Mouse (Mus musculus) neural tube, embryonic 14.5 days (tissue): ENCODE measurements at regions not wholly inside any gene's neighbourhood (a gene's known extent, or its start where the extent isn't known, plus 50 kb on each side); places are given as distances from the start of the nearest gene placed in this dataset.

Source experiments
- ATAC-seq: fragments of 200-750 bp; cut with Nextera tagmentation; 2 replicates; pipeline ENCODE4 v1.8.0; 2017; ENCODE audit warnings: low read depth, mild to moderate bottlenecking, moderate TSS enrichment, moderate library complexity
- H3K27ac ChIP-seq: fragments of 300-500 bp; sonication (generic); 2 replicates; pipeline ENCODE4 v1.5.1; 2014; ENCODE audit warnings: low read depth, mild to moderate bottlenecking, control low read depth, low read length, moderate library complexity, mixed read lengths
- H3K27me3 ChIP-seq: fragments of 300-500 bp; sonication (generic); 2 replicates; pipeline ENCODE4 v1.6.1; 2014; ENCODE audit warnings: low read length; ENCODE audit not compliant: control insufficient read depth, insufficient read depth
- H3K36me3 ChIP-seq: fragments of 300-500 bp; sonication (generic); 2 replicates; pipeline ENCODE4 v1.6.1; 2014; ENCODE audit warnings: low read length, mixed read lengths; ENCODE audit not compliant: control insufficient read depth, insufficient read depth
- H3K4me1 ChIP-seq: fragments of 300-500 bp; sonication (generic); 2 replicates; pipeline ENCODE4 v1.6.1; 2014; ENCODE audit warnings: low read length; ENCODE audit not compliant: control insufficient read depth, insufficient read depth
- H3K4me2 ChIP-seq: fragments of 300-500 bp; sonication (generic); 2 replicates; pipeline ENCODE4 v1.6.1; 2014; ENCODE audit warnings: mild to moderate bottlenecking, low read depth, low read length, control low read depth
- H3K4me3 ChIP-seq: fragments of 300-500 bp; sonication (generic); 2 replicates; pipeline ENCODE4 v1.5.1; 2014; ENCODE audit warnings: low read depth, low read length, control low read depth, mixed read lengths
- H3K9ac ChIP-seq: fragments of 300-500 bp; sonication (generic); replicated peaks from 2 replicates; pipeline ENCODE4 v1.6.1; 2014; ENCODE audit warnings: low read depth, mild to moderate bottlenecking, control low read depth, low read length, mixed read lengths
- H3K9me3 ChIP-seq: fragments of 300-500 bp; sonication (generic); 2 replicates; pipeline ENCODE4 v1.6.1; 2016; ENCODE audit warnings: low read length; ENCODE audit not compliant: control insufficient read depth
- WGBS: fragments of 180-500 bp; shearing (Covaris S2); extraction: QIAGEN DNeasy Blood & Tissue Kit; methylation state at CpG from one replicate; pipeline ENCODE4 v1.1.7; 2014; 5-methylcytosine and 5-hydroxymethylcytosine counted together

- no peak overlapping the region for H3K4me3 ChIP-seq
- 10% methylated on average over 2 of the region's 2 CpGs for WGBS
These were observed 213.5 kb upstream of the Pkdcc start for GRCm38 (mm10) chr17:83001567-83001966.

GRCm38 (mm10) chr17:83010845-83011244 is 204.2 kb upstream of the Pkdcc start:
- no peak overlapping the region for H3K4me3 ChIP-seq
- no peaks in the 10 kb centered on the region for H3K4me1 ChIP-seq
- no peak for ATAC-seq
- H3K9me3 ChIP-seq: no peaks in the 10 kb centered on the region
- H3K9ac ChIP-seq: no peak overlapping the region
- H3K27me3 ChIP-seq: no peaks in the 10 kb centered on the region
- H3K4me2 ChIP-seq: no peak overlapping the region
- no peak overlapping the region for H3K27ac ChIP-seq
- H3K36me3 ChIP-seq: no peaks in the 10 kb centered on the region
- WGBS: 97% methylated on average over 1 of the region's 1 CpGs

More at GRCm38 (mm10) chr17:83001567-83001966, 213.5 kb upstream of the Pkdcc start:
- Histone ChIP-seq H3K9ac (no peak overlapping the region), H3K27ac (no peak overlapping the region), H3K27me3 (no peaks in the 10 kb centered on the region), H3K4me1 (no peaks in the 10 kb centered on the region), H3K9me3 (no peaks in the 10 kb centered on the region), H3K4me2 (no peak overlapping the region), H3K36me3 (no peaks in the 10 kb centered on the region)
- ATAC-seq: peak; percentile 83

GRCm38 (mm10) chr17:83015656-83016055 is 199.4 kb upstream of the Pkdcc start:
- no peak for ATAC-seq
- WGBS: 72% methylated on average over 2 of the region's 2 CpGs
- Histone ChIP-seq H3K27ac (no peak overlapping the region), H3K4me1 (no peaks in the 10 kb centered on the region), H3K36me3 (no peaks in the 10 kb centered on the region), H3K9ac (no peak overlapping the region), H3K9me3 (no peaks in the 10 kb centered on the region), H3K4me3 (no peak overlapping the region), H3K4me2 (no peak overlapping the region), H3K27me3 (no peaks in the 10 kb centered on the region)

- Histone ChIP-seq H3K27ac (no peak overlapping the region), H3K4me2 (no peak overlapping the region), H3K9me3 (no peaks in the 10 kb centered on the region), H3K9ac (no peak overlapping the region), H3K4me3 (no peak overlapping the region), H3K4me1 (no peaks in the 10 kb centered on the region), H3K27me3 (no peaks in the 10 kb centered on the region), H3K36me3 (no peaks in the 10 kb centered on the region)
- no peak for ATAC-seq
- WGBS: 95% methylated on average over 5 of the region's 5 CpGs
These were observed 198.2 kb upstream of the Pkdcc start for GRCm38 (mm10) chr17:83016936-83017335.

GRCm38 (mm10) chr17:83019267-83019666 is 195.8 kb upstream of the Pkdcc start:
- ATAC-seq: no peak
- Histone ChIP-seq H3K9me3 (no peaks in the 10 kb centered on the region), H3K9ac (no peak overlapping the region), H3K4me3 (no peak overlapping the region), H3K4me2 (no peak overlapping the region), H3K36me3 (no peaks in the 10 kb centered on the region), H3K27ac (no peak overlapping the region), H3K27me3 (no peaks in the 10 kb centered on the region), H3K4me1 (no peaks in the 10 kb centered on the region)
- WGBS: 77% methylated on average over 5 of the region's 5 CpGs

GRCm38 (mm10) chr17:83020576-83020975 is 194.5 kb upstream of the Pkdcc start:
- H3K4me1 ChIP-seq: no peaks in the 10 kb centered on the region
- no peaks in the 10 kb centered on the region for H3K9me3 ChIP-seq
- no peak overlapping the region for H3K4me2 ChIP-seq
- H3K9ac ChIP-seq: no peak overlapping the region
- H3K27me3 ChIP-seq: no peaks in the 10 kb centered on the region
- no peak overlapping the region for H3K4me3 ChIP-seq
- H3K27ac ChIP-seq: no peak overlapping the region
- H3K36me3 ChIP-seq: no peaks in the 10 kb centered on the region
- no peak for ATAC-seq
- WGBS: 71% methylated on average over 10 of the region's 10 CpGs

GRCm38 (mm10) chr17:83025340-83025816 is 189.7 kb upstream of the Pkdcc start:
- Histone ChIP-seq H3K9me3 (no peaks in the 10 kb centered on the region), H3K4me1 (no peaks in the 10 kb centered on the region), H3K36me3 (no peaks in the 10 kb centered on the region), H3K4me3 (no peak overlapping the region), H3K9ac (no peak overlapping the region), H3K27me3 (no peaks in the 10 kb centered on the region), H3K4me2 (no peak overlapping the region), H3K27ac (no peak overlapping the region)
- ATAC-seq: peak; percentile 69
- 26% methylated on average over 5 of the region's 5 CpGs for WGBS

GRCm38 (mm10) chr17:83034914-83035573 is 180.0 kb upstream of the Pkdcc start:
- no peaks in the 10 kb centered on the region for H3K36me3 ChIP-seq
- 37% methylated on average over 6 of the region's 6 CpGs for WGBS
- no peaks in the 10 kb centered on the region for H3K27me3 ChIP-seq
- H3K4me2 ChIP-seq: no peak overlapping the region
- H3K9ac ChIP-seq: no peak overlapping the region
- H3K9me3 ChIP-seq: no peaks in the 10 kb centered on the region
- H3K4me3 ChIP-seq: no peak overlapping the region
- 0 out of 2 replicates have a peak overlapping the region, but pooled peaks have one; percentile 18 for H3K27ac ChIP-seq
- peaks cover 6% of the 10 kb centered on the region; the same call in 1 of the 2 replicates for H3K4me1 ChIP-seq
- ATAC-seq: no peak; the same call in 1 of the 2 replicates

- H3K27ac ChIP-seq: 0 out of 2 replicates have a peak overlapping the region, but pooled peaks have one; percentile 18
- H3K4me1 ChIP-seq: peaks cover 6% of the 10 kb centered on the region; the same call in 1 of the 2 replicates
- H3K27me3 ChIP-seq: no peaks in the 10 kb centered on the region
- H3K9me3 ChIP-seq: no peaks in the 10 kb centered on the region
- H3K4me2 ChIP-seq: no peak overlapping the region
- H3K4me3 ChIP-seq: no peak overlapping the region
- no peak overlapping the region for H3K9ac ChIP-seq
- no peaks in the 10 kb centered on the region for H3K36me3 ChIP-seq
- 55% methylated on average over 5 of the region's 5 CpGs for WGBS
- ATAC-seq: peak; percentile 34; the same call in 1 of the 2 replicates
These were observed 179.5 kb upstream of the Pkdcc start for GRCm38 (mm10) chr17:83035574-83035918.
